Mouse (Mus musculus) lung, adult 2 months (tissue): ENCODE data around the gene Rxylt1. TPM values are rescaled to one million over a fixed set of nuclear protein-coding genes. Genes with fewer than 3 reads are reported as not detected.

Experiments used
- DNase-seq: peaks from one replicate; pipeline ENCODE4 v3.0.0; 2022
- H3K4me1 ChIP-seq: fragments of 200-500 bp; 2 replicates; pipeline ENCODE4 v1.6.1; 2011; ENCODE audit warnings: low read length; ENCODE audit not compliant: control insufficient read depth, insufficient read depth
- H3K4me3 ChIP-seq: fragments of 200-500 bp; replicated peaks from 2 replicates; pipeline ENCODE3; 2011; ENCODE audit warnings: low read depth, mild to moderate bottlenecking, control low read depth, low read length; ENCODE audit errors: extremely low read depth
- CTCF ChIP-seq: fragments of 200-500 bp; IDR thresholded peaks from 2 replicates; pipeline ENCODE4 v1.5.1; 2011; ENCODE audit warnings: mild to moderate bottlenecking, low read length, control low read depth; ENCODE audit not compliant: insufficient read depth
- POLR2A ChIP-seq: fragments of 200-500 bp; IDR thresholded peaks from 2 replicates; pipeline ENCODE4 v1.6.1; 2011; ENCODE audit warnings: low read depth, mild to moderate bottlenecking, control low read depth, low read length, borderline replicate concordance; ENCODE audit errors: extremely low read depth
- WGBS: fragments of 180-500 bp; shearing (Covaris S2); methylation state at CpG from one replicate; pipeline ENCODE4 v1.1.7; 2018; 5-methylcytosine and 5-hydroxymethylcytosine counted together
- polyA plus RNA-seq: library from polyadenylated mRNA; depleted of rRNA; stranded (reverse); fragments of >200 nt; gene quantifications from 2 replicates; pipeline ENCODE4 v1.2.3, GENCODE M21; 2012

The Rxylt1 gene
- polyA plus RNA-seq, 1 experiment, result 4.9 TPM

DNA sequence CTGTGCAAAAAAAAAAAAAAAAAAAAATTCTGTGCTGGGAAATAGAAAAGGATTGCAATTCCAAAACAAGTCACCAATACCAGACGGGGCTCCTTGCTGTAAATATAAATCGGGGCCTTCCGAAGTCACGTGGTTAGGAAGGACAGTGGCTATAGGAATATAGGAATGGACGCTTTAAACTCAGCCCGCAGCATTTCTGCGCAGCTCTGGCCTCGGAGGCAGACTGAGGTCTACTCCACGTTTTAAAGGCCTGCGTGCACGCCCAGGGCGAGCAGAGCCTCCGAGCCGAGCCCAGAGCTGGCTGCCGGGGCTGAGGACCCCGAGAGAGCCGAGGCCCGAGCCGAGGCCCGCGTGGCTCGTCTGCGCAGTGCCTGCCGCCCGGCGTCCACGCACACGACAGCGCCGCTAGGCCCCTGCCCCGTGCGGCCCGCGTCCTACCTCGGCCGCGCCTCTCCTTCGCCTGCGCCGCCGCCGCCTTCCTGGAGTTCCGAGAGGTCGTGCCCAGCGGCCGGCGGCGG, 650 bp downstream of the Rxylt1 start:
- DNase-seq, result no peak
- H3K4me1 ChIP-seq, result peaks cover 2% of the 10 kb centered on the region; the same call in 1 of the 2 replicates
- TF ChIP-seq CTCF (no peak), POLR2A (no peak)
- H3K4me3 ChIP-seq, result peak overlapping the region; percentile 86
- under 1% methylated on average over 48 of the region's 48 CpGs for WGBS

DNA sequence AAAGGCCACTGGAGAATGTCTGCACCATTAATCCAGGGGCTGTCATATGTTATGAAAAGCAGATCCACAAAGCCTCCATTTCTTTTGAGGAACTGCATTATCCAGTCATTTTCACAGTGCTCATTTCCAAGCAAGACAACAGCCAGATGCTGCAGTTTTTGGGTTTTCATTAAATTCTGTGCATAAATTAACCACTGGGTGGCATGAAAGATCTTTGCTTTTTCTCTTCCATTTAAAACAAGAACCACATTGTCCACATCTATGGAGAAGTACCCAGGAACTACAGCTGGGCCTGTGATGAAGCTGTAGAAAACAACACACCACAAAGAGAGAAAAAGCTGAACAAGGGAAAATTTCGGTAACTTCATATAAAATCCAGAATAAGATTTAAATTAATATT, 6.7 kb downstream of the Rxylt1 start:
- Histone ChIP-seq H3K4me3 (no peak overlapping the region), H3K4me1 (no peaks in the 10 kb centered on the region)
- TF ChIP-seq POLR2A (no peak), CTCF (no peak)
- DNase-seq, result no peak
- WGBS, result 92% methylated on average over 1 of the region's 1 CpGs

GRCm38 (mm10) chr10:122081352-122081751, 15.8 kb downstream of the Rxylt1 start:
- no peak for DNase-seq
- Histone ChIP-seq H3K4me1 (no peaks in the 10 kb centered on the region), H3K4me3 (no peak overlapping the region)
- TF ChIP-seq CTCF (no peak), POLR2A (no peak)
- WGBS, result 69% methylated on average over 1 of the region's 1 CpGs

GRCm38 (mm10) chr10:122069153-122069552, 28.0 kb downstream of the Rxylt1 start:
- no peak for DNase-seq
- TF ChIP-seq CTCF (no peak), POLR2A (no peak)
- no peaks in the 10 kb centered on the region; the same call in 1 of the 2 replicates for H3K4me1 ChIP-seq
- no peak overlapping the region for H3K4me3 ChIP-seq

- Histone ChIP-seq H3K4me1 (no peaks in the 10 kb centered on the region), H3K4me3 (no peak overlapping the region)
- TF ChIP-seq CTCF, result no peak
- no peak for TF ChIP-seq POLR2A
- no peak for DNase-seq
- WGBS, result 91% methylated on average over 6 of the region's 6 CpGs
Observed at GRCm38 (mm10) chr10:122055826-122056225, 41.3 kb downstream of the Rxylt1 start.

DNA sequence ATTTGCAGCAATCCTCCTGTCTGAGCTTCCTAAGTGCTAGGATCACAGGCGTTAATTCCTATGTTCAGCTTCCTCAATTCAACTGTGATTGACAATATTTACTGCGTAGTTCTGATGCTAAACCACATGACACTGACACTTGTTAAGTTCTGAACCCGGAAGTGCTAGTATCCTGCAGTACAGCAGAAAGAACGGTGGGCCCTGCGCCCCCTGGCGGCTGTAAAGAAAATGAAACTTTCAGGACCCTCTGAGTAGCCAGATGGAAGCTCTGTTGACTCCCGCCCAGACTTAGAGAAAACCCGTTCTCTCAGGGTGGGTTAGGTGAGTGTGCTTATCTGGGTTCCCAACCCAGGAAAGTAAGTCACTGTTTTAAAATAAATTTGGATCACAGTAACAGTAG, 42.6 kb downstream of the Rxylt1 start:
- WGBS, result 7% methylated on average over 8 of the region's 8 CpGs
- no peak for TF ChIP-seq POLR2A
- peak; percentile 71 for TF ChIP-seq CTCF
- peak; percentile 38 for DNase-seq
- H3K4me3 ChIP-seq, result no peak overlapping the region
- no peaks in the 10 kb centered on the region for H3K4me1 ChIP-seq

GRCm38 (mm10) chr10:122051831-122052230, 45.3 kb downstream of the Rxylt1 start:
- H3K4me3 ChIP-seq, result no peak overlapping the region
- TF ChIP-seq CTCF (peak; percentile 100), POLR2A (no peak)
- H3K4me1 ChIP-seq, result no peaks in the 10 kb centered on the region
- WGBS, result 17% methylated on average over 6 of the region's 6 CpGs
- peak; percentile 93 for DNase-seq

GRCm38 (mm10) chr10:122047727-122048365, 49.3 kb downstream of the Rxylt1 start:
- no peak for TF ChIP-seq POLR2A
- TF ChIP-seq CTCF, result peak; percentile 11; the same call in 1 of the 2 replicates
- DNase-seq, result peak; percentile 89
- WGBS, result 11% methylated on average over 44 of the region's 44 CpGs
- Histone ChIP-seq H3K4me1 (0 out of 2 replicates have a peak, but pooled peaks cover 3% of the 10 kb centered on the region), H3K4me3 (peak overlapping the region; percentile 83)

DNA sequence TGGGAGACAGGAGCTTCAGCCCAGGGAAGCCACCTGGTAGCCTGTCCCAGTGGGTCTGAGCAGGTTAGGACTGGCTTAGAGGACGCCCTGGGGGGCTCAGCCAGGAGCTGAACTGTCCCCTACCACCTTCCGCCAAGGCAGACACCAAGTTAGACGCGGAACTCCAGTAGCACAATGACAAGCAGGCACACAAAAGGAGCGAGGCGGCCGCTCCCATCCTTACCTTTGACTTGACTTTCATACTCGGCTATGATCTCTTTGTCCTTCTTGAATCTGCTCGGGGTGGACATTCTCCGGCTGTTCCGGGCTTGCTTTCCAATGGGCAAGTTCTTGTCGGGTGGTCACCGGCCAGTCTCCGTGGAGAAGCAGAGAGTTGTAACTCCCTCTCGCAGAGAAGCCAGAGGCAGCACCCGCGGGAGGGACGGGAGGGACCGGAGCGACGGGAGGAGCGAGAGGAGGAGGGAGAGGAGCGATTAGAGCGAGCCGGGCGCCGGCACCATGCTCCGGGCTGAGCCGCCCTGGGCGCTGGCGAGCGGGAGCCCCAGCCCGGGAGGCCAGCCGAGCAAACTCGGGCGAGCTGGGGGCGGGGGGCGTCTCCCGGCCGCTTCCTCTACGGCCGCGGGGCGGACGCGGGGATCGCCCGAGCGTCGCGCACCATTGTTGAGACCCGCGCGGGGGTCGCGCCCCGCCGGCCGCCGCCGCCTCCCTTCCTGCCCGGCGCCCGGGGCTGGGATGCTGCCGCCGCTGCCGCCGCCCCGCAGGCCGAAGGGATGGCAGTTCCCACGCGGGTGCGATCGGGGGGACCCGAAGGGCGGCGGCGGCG, 50.1 kb downstream of the Rxylt1 start, which contains the start of gene Srgap1:
Gene Srgap1, minus strand, starts transcription at position 412 of the 823 bp plus-strand sequence.
- WGBS, result under 1% methylated on average over 68 of the region's 79 CpGs
- Histone ChIP-seq H3K4me1 (0 out of 2 replicates have a peak, but pooled peaks cover 3% of the 10 kb centered on the region), H3K4me3 (peak within 1 kb of the TSS; percentile 83)
- TF ChIP-seq CTCF, result no peak
- DNase-seq, result peak; percentile 67

DNA sequence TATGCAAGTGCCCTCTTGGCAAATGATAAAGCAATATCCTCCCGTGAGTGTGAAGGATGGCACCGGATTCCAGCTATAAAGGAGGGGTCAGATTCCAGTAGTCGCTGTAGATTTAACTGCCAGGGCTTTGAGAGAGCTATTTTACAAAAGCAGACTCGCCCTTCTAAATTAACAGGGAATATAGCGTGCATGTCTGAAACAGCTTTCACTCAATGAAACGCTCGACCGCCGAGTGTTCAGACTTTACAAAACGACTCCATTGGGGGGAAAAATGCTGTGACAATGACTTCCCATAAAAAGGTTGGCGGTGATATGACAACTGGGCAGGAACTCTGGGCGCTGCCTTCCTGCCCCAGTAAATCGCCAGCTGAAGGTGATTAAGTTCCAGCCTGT, 50.7 kb downstream of the Rxylt1 start:
- DNase-seq, result no peak
- TF ChIP-seq CTCF (no peak), POLR2A (no peak)
- WGBS, result 1% methylated on average over 13 of the region's 13 CpGs
- H3K4me1 ChIP-seq, result 0 out of 2 replicates have a peak, but pooled peaks cover 3% of the 10 kb centered on the region
- H3K4me3 ChIP-seq, result peak overlapping the region; percentile 83
